In genomic region chr4:85334688-85335200, GRCm38 (mm10) we compare ENCODE assay signal across 12 mouse cellular contexts.
A peak's percentile ranks its signal among the peaks of the same experiment; 100 is the strongest.
DNase-seq lines count a peak whose midpoint lies in the region; ATAC-seq lines count a peak whose summit lies in the region.
"Had no signal": no experiment of that assay in that cellular context is flagged by ENCODE, and none has a peak within 500 bp of the region (broad histone marks: within the 10 kb centered on the region; RNA-seq: fewer than 3 reads in every experiment).

No protein-coding gene starts in this region.

- peak; percentile 84 for ATAC-seq in frontal cortex, adult (ENCODE audit: low TSS enrichment)
- ATAC-seq: lung, postnatal 0 days had no signal

- intact Hi-C loops in left cerebral cortex, postnatal 14 days (cut with DNase I): loop anchor here (5.0 kb wide), 1 partner anchor 107 kb away; no protein-coding TSS in a partner anchor

- DNase-seq in frontal cortex, postnatal 25 days (ENCODE audit: low spot score in 2 of 2): no peak
- peak; percentile 77 for DNase-seq in cerebellum, adult 11-12 months
- peak; percentile 60 to 70 for DNase-seq in cerebellum, postnatal 36 days
- DNase-seq in left cerebral cortex, postnatal 14 days (ENCODE audit: low spot score in 2 of 2): peak; percentile 42 to 76
- no peak for DNase-seq in gastrocnemius, postnatal 10 days
- no peak for DNase-seq in urinary bladder, adult 2 months (ENCODE audit: low spot score)
- DNase-seq in kidney, postnatal 25 days: no peak
- DNase-seq: adrenal gland, postnatal 25 days; liver, embryonic 13.5 days; thymus, adult 2 months had no signal

Comparison
In these comparisons a context has a peak if more than half of its experiments do, and no peak if none do; other contexts are left out.
1. DNase-seq: peak in cerebellum, adult 11-12 months (single experiment), cerebellum, postnatal 36 days (2 of 2) and left cerebral cortex, postnatal 14 days (2 of 2); none in frontal cortex, postnatal 25 days (0 of 2), gastrocnemius, postnatal 10 days (single experiment), urinary bladder, adult 2 months (single experiment) and kidney, postnatal 25 days (0 of 2).